Mouse (Mus musculus) adrenal gland, postnatal 14 days (tissue): ENCODE results near the gene Cep70. TPM values are rescaled to one million over a fixed set of nuclear protein-coding genes. Genes with fewer than 3 reads are reported as not detected.
A peak's percentile ranks its signal among the peaks of the same experiment; 100 is the strongest.

ENCODE experiments used
- DNase-seq: peaks from one replicate; pipeline ENCODE4 v3.0.0; 2021; ENCODE audit warnings: mixed read lengths
- long read RNA-seq, 2 experiments: library from polyadenylated mRNA; stranded (forward); transcript quantifications; one replicate each; pipeline ENCODE4 v2.0.0; 2021
- total RNA-seq: library from RNA; stranded (reverse); gene quantifications from 2 replicates; pipeline ENCODE4 v1.2.3, GENCODE M21; 2021

Cep70 gene
- 8.4 and 9.9 TPM in 2 replicates for total RNA-seq
- long read RNA-seq, experiment 1, partial matches to known transcripts, result 2 of 9 reads
- long read RNA-seq, experiment 1, other reads (novel, unspliced or antisense), result 4 of 9 reads
- long read RNA-seq, experiment 2, partial matches to known transcripts, result 0 of 3 reads
- long read RNA-seq, experiment 2, other reads (novel, unspliced or antisense), result 2 of 3 reads

GRCm38 (mm10) chr9:99243190-99243894, at the start of gene Cep70:
Gene Cep70, plus strand, starts transcription at chr9:99243367.
- DNase-seq, result peak; percentile 98

- DNase-seq, result no peak
Observed at GRCm38 (mm10) chr9:99212643-99213042, 30.5 kb upstream of the Cep70 start.

GRCm38 (mm10) chr9:99216182-99216581, 27.0 kb upstream of the Cep70 start:
- DNase-seq, result no peak

GRCm38 (mm10) chr9:99217999-99218719, 25.0 kb upstream of the Cep70 start:
- DNase-seq, result peak; percentile 85

GRCm38 (mm10) chr9:99221636-99222035, 21.5 kb upstream of the Cep70 start:
- DNase-seq, result no peak

- no peak for DNase-seq
Observed at GRCm38 (mm10) chr9:99224583-99224982, 18.6 kb upstream of the Cep70 start.

- DNase-seq, result no peak
Observed at GRCm38 (mm10) chr9:99229450-99229849, 13.7 kb upstream of the Cep70 start.

- no peak for DNase-seq
Observed at GRCm38 (mm10) chr9:99237139-99237538, 6.0 kb upstream of the Cep70 start, which contains the start of gene Faiml. Gene Faiml, minus strand, starts transcription at chr9:99237239.

- DNase-seq, result peak; percentile 22
Observed at GRCm38 (mm10) chr9:99238276-99238675, 4.9 kb upstream of the Cep70 start.

GRCm38 (mm10) chr9:99239256-99239655, 3.9 kb upstream of the Cep70 start:
- peak; percentile 31 for DNase-seq

GRCm38 (mm10) chr9:99240571-99240970, 2.6 kb upstream of the Cep70 start:
- no peak for DNase-seq

- DNase-seq, result peak; percentile 74
Observed at GRCm38 (mm10) chr9:99242035-99242434, 1.1 kb upstream of the Cep70 start.

- DNase-seq, result peak; percentile 6
Observed at GRCm38 (mm10) chr9:99242533-99243189, 506 bp upstream of the Cep70 start.

GRCm38 (mm10) chr9:99243895-99244293, 727 bp downstream of the Cep70 start:
- no peak for DNase-seq

- peak; percentile 15 for DNase-seq
Observed at GRCm38 (mm10) chr9:99248304-99248703, 5.1 kb downstream of the Cep70 start.

GRCm38 (mm10) chr9:99248906-99249305, 5.7 kb downstream of the Cep70 start:
- DNase-seq, result no peak

- no peak for DNase-seq
Observed at GRCm38 (mm10) chr9:99253861-99254260, 10.7 kb downstream of the Cep70 start.

- DNase-seq, result no peak
Observed at GRCm38 (mm10) chr9:99256206-99256605, 13.0 kb downstream of the Cep70 start.

- no peak for DNase-seq
Observed at GRCm38 (mm10) chr9:99256821-99257220, 13.7 kb downstream of the Cep70 start.

- no peak for DNase-seq
Observed at GRCm38 (mm10) chr9:99258891-99259290, 15.7 kb downstream of the Cep70 start.

GRCm38 (mm10) chr9:99304296-99304695, 61.1 kb downstream of the Cep70 start:
- DNase-seq, result no peak

GRCm38 (mm10) chr9:99306226-99306625, 63.1 kb downstream of the Cep70 start:
- DNase-seq, result no peak
